Mouse (Mus musculus): ENCODE results near the gene Chka. TPM values are rescaled to one million over a fixed set of nuclear protein-coding genes. Genes with fewer than 3 reads are reported as not detected.
A peak's percentile ranks its signal among the peaks of the same experiment; 100 is the strongest.

Gene Chka
- polyA plus RNA-seq, 1 experiment = 214 TPM

GRCm38 (mm10) chr19:3905261-3905969, 53.8 kb downstream of the Chka start:
- 8% methylated on average over 6 of the region's 6 CpGs for WGBS
- Histone ChIP-seq H3K4me1 (ENCODE audit: control insufficient read depth, insufficient read depth, insufficient read length, low read length) (peaks cover 11% of the 10 kb centered on the region), H3K27me3 (ENCODE audit: control insufficient read depth, insufficient read depth, low read length) (no peaks in the 10 kb centered on the region), H3K4me3 (ENCODE audit: low read depth, low read length) (peak overlapping the region; percentile 77), H3K27ac (ENCODE audit: insufficient read depth, low read depth, low read length) (peak overlapping the region; percentile 89), H3K36me3 (ENCODE audit: control insufficient read depth, insufficient read depth, low read length) (peaks cover 48% of the 10 kb centered on the region)
- TF ChIP-seq CTCF (IDR thresholded peaks at IDR 0.05; ENCODE audit: extremely low read depth, insufficient read length, insufficient replicate concordance, low read depth, low read length) = no peak
- no peak for TF ChIP-seq POLR2A (IDR thresholded peaks at IDR 0.05; ENCODE audit: low read depth, low read length)

DNA sequence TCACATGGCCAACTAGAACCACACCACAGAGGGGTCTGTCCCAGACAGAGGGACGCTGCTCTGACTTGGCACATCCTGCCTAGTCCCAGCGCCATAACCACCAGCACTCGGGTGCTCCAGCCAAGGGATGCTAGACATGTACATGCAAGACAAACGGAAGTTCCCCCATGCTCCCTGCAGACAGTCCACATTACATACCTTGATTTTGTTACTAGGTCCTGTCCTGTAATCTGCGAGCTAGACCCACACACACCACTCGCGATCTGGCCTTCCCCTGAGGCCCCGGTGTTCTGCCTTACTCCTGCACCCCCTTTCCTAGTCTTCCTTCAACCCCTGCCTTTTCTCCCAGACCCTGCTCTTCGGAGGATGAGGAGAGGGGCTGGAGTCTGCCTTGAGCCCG, 54.8 kb downstream of the Chka start:
- TF ChIP-seq CTCF (IDR thresholded peaks at IDR 0.05; ENCODE audit: extremely low read depth, insufficient read length, insufficient replicate concordance, low read depth, low read length) (no peak), POLR2A (IDR thresholded peaks at IDR 0.05; ENCODE audit: low read depth, low read length) (no peak)
- H3K4me1 ChIP-seq (ENCODE audit: control insufficient read depth, insufficient read depth, insufficient read length, low read length) = peaks cover 11% of the 10 kb centered on the region
- H3K36me3 ChIP-seq (ENCODE audit: control insufficient read depth, insufficient read depth, low read length) = peaks cover 54% of the 10 kb centered on the region
- H3K27me3 ChIP-seq (ENCODE audit: control insufficient read depth, insufficient read depth, low read length) = no peaks in the 10 kb centered on the region
- WGBS = under 1% methylated on average over 10 of the region's 10 CpGs
- H3K27ac ChIP-seq (ENCODE audit: insufficient read depth, low read depth, low read length) = peak overlapping the region; percentile 89
- H3K4me3 ChIP-seq (ENCODE audit: low read depth, low read length) = peak overlapping the region; percentile 77

DNA sequence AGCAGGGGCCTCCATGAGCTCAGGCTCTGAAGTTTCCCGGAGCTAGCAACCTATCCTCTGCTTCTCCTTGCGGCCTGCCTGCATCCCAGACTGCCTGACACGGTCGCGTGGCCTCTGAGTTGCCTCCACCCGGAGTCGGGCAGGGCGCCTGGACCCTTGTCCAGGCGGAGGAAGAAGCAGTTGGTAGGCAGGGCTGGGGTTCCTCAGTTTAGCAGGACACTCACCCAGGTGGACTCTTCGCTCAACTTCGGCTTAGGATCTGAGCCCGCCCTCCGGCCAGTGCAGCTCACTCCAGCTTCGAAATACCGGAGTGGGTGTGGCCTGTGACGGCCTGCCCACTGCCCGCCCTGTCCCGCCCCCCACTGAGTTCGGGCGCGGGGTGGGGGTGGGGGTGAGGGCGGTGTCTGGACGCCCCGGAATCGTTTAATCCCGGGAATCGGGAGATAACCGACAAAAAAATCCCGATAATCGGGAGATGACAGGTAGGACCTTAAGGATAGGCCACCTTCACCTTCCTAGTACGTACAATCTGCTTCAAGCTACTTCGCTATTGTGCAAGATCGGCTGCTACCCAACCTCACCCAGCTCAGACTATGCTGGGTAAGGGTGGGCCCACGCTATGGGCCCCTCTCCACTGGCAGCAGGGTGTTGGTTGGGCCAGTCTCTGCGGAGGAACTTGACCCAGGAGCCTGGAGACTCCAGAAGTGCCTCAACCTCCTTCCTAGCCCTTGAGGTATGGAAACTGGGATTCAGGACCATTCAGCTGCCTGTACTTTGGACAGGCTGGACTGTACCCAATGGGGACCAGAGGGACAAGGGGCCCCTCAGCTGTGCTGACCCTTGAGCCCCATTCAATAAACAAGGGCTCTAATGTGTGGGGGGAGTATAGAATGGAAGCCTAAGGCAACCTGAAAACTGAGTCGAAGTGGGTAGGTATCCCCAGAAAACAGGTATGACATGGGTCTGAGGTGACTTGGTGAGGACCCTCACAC, 55.5 kb downstream of the Chka start, which contains the start of gene Tcirg1:
Tcirg1 (minus strand) TSS at position 339 of the 992 bp plus-strand sequence.
- H3K27me3 ChIP-seq (ENCODE audit: control insufficient read depth, insufficient read depth, low read length) = no peaks in the 10 kb centered on the region
- peak within 1 kb of the TSS; percentile 77 for H3K4me3 ChIP-seq (ENCODE audit: low read depth, low read length)
- H3K27ac ChIP-seq (ENCODE audit: insufficient read depth, low read depth, low read length) = peak within 1 kb of the TSS; percentile 89
- peaks cover 48% of the 10 kb centered on the region for H3K36me3 ChIP-seq (ENCODE audit: control insufficient read depth, insufficient read depth, low read length)
- WGBS = 2% methylated on average over 36 of the region's 36 CpGs
- peaks cover 11% of the 10 kb centered on the region for H3K4me1 ChIP-seq (ENCODE audit: control insufficient read depth, insufficient read depth, insufficient read length, low read length)
- TF ChIP-seq CTCF (IDR thresholded peaks at IDR 0.05; ENCODE audit: extremely low read depth, insufficient read length, insufficient replicate concordance, low read depth, low read length) (no peak), POLR2A (IDR thresholded peaks at IDR 0.05; ENCODE audit: low read depth, low read length) (peak; percentile 85; the same call in 1 of the 2 replicates)

- H3K27ac ChIP-seq (ENCODE audit: insufficient read depth, low read depth, low read length) = no peak overlapping the region
- peaks cover 39% of the 10 kb centered on the region for H3K36me3 ChIP-seq (ENCODE audit: control insufficient read depth, insufficient read depth, low read length)
- peaks cover 11% of the 10 kb centered on the region for H3K4me1 ChIP-seq (ENCODE audit: control insufficient read depth, insufficient read depth, insufficient read length, low read length)
- TF ChIP-seq CTCF (IDR thresholded peaks at IDR 0.05; ENCODE audit: extremely low read depth, insufficient read length, insufficient replicate concordance, low read depth, low read length) = no peak
- H3K27me3 ChIP-seq (ENCODE audit: control insufficient read depth, insufficient read depth, low read length) = no peaks in the 10 kb centered on the region
- H3K4me3 ChIP-seq (ENCODE audit: low read depth, low read length) = no peak overlapping the region
- 56% methylated on average over 8 of the region's 8 CpGs for WGBS
Measured at GRCm38 (mm10) chr19:3907876-3908660, 56.5 kb downstream of the Chka start.

DNA sequence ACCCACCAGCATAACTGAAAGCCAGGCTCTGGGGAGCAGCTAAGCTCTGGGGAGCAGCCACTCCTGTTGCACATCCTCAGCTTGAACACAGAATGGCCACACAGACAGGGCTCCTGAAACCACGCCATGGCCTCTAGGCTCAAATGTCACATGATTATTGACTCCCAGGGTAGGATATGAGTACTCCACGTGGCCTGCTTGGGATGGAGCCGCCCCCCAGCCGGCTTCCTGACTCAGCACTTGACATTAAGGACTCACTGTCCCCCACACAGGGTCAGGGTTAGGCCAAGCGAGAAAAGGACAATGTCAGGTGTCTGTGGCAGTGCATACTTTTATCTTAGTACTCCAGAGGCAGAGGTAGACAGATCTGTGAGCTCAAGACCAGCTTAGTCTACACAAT, 58.6 kb downstream of the Chka start:
- WGBS = 72% methylated on average over 5 of the region's 5 CpGs
- peaks cover 13% of the 10 kb centered on the region for H3K4me1 ChIP-seq (ENCODE audit: control insufficient read depth, insufficient read depth, insufficient read length, low read length)
- TF ChIP-seq CTCF (IDR thresholded peaks at IDR 0.05; ENCODE audit: extremely low read depth, insufficient read length, insufficient replicate concordance, low read depth, low read length) = no peak
- TF ChIP-seq POLR2A (IDR thresholded peaks at IDR 0.05; ENCODE audit: low read depth, low read length) = no peak
- H3K4me3 ChIP-seq (ENCODE audit: low read depth, low read length) = no peak overlapping the region
- no peaks in the 10 kb centered on the region for H3K27me3 ChIP-seq (ENCODE audit: control insufficient read depth, insufficient read depth, low read length)
- peaks cover 27% of the 10 kb centered on the region for H3K36me3 ChIP-seq (ENCODE audit: control insufficient read depth, insufficient read depth, low read length)
- H3K27ac ChIP-seq (ENCODE audit: insufficient read depth, low read depth, low read length) = no peak overlapping the region

DNA sequence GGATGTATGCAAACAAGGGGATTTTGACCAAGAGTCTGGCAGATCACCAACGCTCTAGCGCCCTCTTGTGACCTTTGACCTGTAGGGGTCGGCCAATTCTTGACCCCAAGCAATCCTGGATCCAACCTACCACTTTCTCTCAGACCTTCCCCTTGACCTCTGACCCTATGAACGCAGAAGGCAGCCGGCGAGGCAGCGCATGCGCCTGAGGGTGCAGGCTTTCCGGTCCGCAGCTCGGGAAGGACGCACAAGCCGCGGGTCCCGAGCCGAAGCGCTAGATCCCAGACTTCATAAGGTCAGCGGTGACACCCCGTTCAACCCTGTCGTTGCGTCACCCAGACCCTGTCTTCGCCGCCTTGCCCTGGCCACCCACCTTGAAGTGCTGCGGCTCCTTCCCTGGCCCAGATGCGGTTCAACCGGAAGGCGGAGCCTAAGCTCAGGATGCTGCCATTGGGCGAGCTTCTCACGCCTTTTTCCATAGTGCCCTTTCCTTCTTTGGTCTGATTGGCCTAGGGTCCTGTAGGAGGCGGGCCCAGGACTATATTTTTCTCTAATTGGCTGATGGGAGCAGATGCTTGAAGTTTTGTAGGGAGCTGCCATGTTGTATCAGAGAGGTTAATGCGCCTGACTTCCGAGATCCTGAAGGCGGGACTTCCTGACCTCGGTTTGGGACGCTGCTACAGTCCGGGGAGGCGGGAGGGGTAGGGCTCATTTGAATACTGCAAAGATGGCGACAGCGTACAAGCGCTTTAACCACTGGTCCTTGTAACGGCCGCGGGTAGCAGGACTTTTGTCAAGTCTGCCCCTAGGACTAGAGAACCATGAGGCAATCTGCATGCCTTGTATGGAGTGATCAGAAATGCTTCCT, 61.0 kb downstream of the Chka start, which contains the start of gene Ndufs8:
Ndufs8 (minus strand) TSS at position 438 of the 868 bp plus-strand sequence.
- peaks cover 6% of the 10 kb centered on the region for H3K4me1 ChIP-seq (ENCODE audit: control insufficient read depth, insufficient read depth, insufficient read length, low read length)
- no peaks in the 10 kb centered on the region for H3K27me3 ChIP-seq (ENCODE audit: control insufficient read depth, insufficient read depth, low read length)
- peak within 1 kb of the TSS; percentile 73 for H3K4me3 ChIP-seq (ENCODE audit: low read depth, low read length)
- TF ChIP-seq POLR2A (IDR thresholded peaks at IDR 0.05; ENCODE audit: low read depth, low read length) (peak; percentile 53; the same call in 1 of the 2 replicates), CTCF (IDR thresholded peaks at IDR 0.05; ENCODE audit: extremely low read depth, insufficient read length, insufficient replicate concordance, low read depth, low read length) (peak; percentile 28; the same call in 1 of the 2 replicates)
- H3K36me3 ChIP-seq (ENCODE audit: control insufficient read depth, insufficient read depth, low read length) = peaks cover 27% of the 10 kb centered on the region
- under 1% methylated on average over 43 of the region's 43 CpGs for WGBS
- peak within 1 kb of the TSS; percentile 83 for H3K27ac ChIP-seq (ENCODE audit: insufficient read depth, low read depth, low read length)

All from small intestine, adult 2 months (tissue).